Mouse (Mus musculus) hindbrain, embryonic 13.5 days (tissue): ENCODE results near the gene Txnip. TPM values are rescaled to one million over a fixed set of nuclear protein-coding genes. Genes with fewer than 3 reads are reported as not detected.

Source experiments
- ATAC-seq: fragments of 200-750 bp; cut with Nextera tagmentation; 2 replicates; pipeline ENCODE4 v1.8.0; 2017; ENCODE audit warnings: moderate TSS enrichment; ENCODE audit not compliant: low FRiP score
- H3K27ac ChIP-seq: fragments of 300-500 bp; sonication (generic); 2 replicates; pipeline ENCODE4 v1.5.1; 2015; ENCODE audit warnings: inconsistent platforms, mild to moderate bottlenecking, moderate library complexity
- H3K27me3 ChIP-seq: fragments of 300-500 bp; sonication (generic); 2 replicates; pipeline ENCODE4 v1.6.1; 2015; ENCODE audit warnings: mild to moderate bottlenecking, inconsistent platforms
- H3K36me3 ChIP-seq: fragments of 300-500 bp; sonication (generic); 2 replicates; pipeline ENCODE4 v1.6.1; 2015; ENCODE audit warnings: mild to moderate bottlenecking, inconsistent platforms
- H3K4me1 ChIP-seq: fragments of 300-500 bp; sonication (generic); replicated peaks from 2 replicates; pipeline ENCODE4 v1.6.1; 2015; ENCODE audit warnings: inconsistent platforms
- H3K4me2 ChIP-seq: fragments of 300-500 bp; sonication (generic); 2 replicates; pipeline ENCODE4 v1.6.1; 2015; ENCODE audit warnings: inconsistent platforms, mild to moderate bottlenecking, moderate library complexity
- H3K4me3 ChIP-seq: fragments of 300-500 bp; sonication (generic); 2 replicates; pipeline ENCODE4 v1.5.1; 2015; ENCODE audit warnings: mild to moderate bottlenecking, inconsistent platforms
- H3K9ac ChIP-seq: fragments of 300-500 bp; sonication (generic); 2 replicates; pipeline ENCODE4 v1.6.1; 2015; ENCODE audit warnings: mild to moderate bottlenecking, inconsistent platforms
- H3K9me3 ChIP-seq: fragments of 300-500 bp; sonication (generic); 2 replicates; pipeline ENCODE4 v1.6.1; 2016; ENCODE audit warnings: inconsistent platforms
- WGBS: fragments of 180-500 bp; shearing (Covaris S2); methylation state at CpG from one replicate; pipeline ENCODE4 v1.1.7; 2015; 5-methylcytosine and 5-hydroxymethylcytosine counted together
- polyA plus RNA-seq: library from polyadenylated mRNA; unstranded; fragments of >200 nt; fragmentation: Nextera tagmentation; extraction: Ambion mirVana; gene quantifications from 2 replicates; pipeline ENCODE4 v1.2.1, GENCODE M21; 2015

Gene Txnip
- polyA plus RNA-seq, 1 experiment from 2014 or later, result 67.6 TPM

GRCm38 (mm10) chr3:96563267-96563666, 5.5 kb downstream of the Txnip start:
- no peaks in the 10 kb centered on the region for H3K27me3 ChIP-seq
- H3K36me3 ChIP-seq, result peaks cover 21% of the 10 kb centered on the region
- H3K4me2 ChIP-seq, result no peak overlapping the region
- no peak for ATAC-seq
- no peak overlapping the region for H3K4me3 ChIP-seq
- H3K9ac ChIP-seq, result no peak overlapping the region
- WGBS, result 97% methylated on average over 8 of the region's 8 CpGs
- H3K9me3 ChIP-seq, result no peaks in the 10 kb centered on the region
- no peak overlapping the region for H3K27ac ChIP-seq
- peaks cover 40% of the 10 kb centered on the region for H3K4me1 ChIP-seq

DNA sequence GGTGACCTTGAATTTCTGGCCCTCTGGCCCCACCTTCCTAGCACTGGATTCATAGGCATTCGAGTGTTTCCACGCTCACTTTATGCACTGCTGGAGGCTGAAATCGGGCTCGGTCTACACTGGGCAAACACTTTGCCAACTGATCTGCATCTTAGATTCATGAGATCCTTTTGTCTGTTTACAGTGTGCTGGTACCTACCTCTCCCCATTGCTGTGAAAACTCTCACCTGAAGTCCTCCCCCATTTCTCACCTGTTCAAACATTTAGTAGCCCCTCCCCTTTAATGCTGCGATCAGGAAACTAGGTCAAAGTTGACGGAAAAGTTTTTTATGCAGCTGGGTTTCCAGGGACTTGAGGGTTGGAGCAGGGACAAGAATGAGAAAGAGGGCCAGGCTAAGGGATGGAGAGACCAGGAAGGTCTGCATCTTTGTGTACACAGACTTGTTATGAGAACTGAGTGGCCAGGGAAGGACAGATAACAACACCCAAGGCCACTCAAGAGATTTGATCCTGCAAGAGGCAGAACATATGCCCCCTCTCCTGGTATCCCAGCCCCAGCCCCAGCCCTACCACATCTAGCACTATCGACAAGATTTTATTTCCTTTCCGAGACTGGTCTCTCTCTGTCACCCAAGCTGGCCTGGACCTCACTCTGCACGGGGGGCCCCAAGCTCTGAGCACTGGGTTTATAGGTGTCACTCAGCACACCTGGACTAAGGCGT, 6.3 kb downstream of the Txnip start:
- no peak overlapping the region for H3K9ac ChIP-seq

DNA sequence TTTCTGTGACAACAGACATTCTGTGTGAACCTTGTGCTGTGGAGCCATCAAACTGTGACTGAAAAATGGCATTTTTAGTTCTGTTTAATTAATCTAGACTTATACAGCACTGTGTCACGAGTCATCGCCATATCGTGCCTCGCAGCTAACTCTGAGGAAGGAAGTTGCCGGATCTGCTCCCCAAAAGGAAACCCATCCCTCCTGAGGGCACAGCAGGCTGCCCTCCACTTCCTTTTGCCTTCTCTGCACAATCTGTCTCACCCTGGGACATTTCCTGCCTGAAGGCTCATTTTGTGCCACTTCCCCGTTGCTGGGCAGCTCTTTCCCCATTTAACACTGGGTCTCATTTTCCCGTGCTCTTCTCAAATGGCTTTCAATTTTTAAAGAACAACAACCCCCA, 6.9 kb downstream of the Txnip start:
- Histone ChIP-seq H3K27me3 (no peaks in the 10 kb centered on the region), H3K9ac (no peak overlapping the region), H3K27ac (no peak overlapping the region), H3K4me2 (no peak overlapping the region), H3K4me3 (no peak overlapping the region), H3K36me3 (peaks cover 19% of the 10 kb centered on the region), H3K4me1 (peaks cover 27% of the 10 kb centered on the region), H3K9me3 (no peaks in the 10 kb centered on the region)
- ATAC-seq, result no peak
- 67% methylated on average over 7 of the region's 7 CpGs for WGBS

More for the DNA sequence above, 6.3 kb downstream of the Txnip start:
- Histone ChIP-seq H3K27ac (no peak overlapping the region), H3K4me1 (peaks cover 33% of the 10 kb centered on the region), H3K27me3 (no peaks in the 10 kb centered on the region), H3K4me3 (no peak overlapping the region), H3K4me2 (no peak overlapping the region), H3K36me3 (peaks cover 21% of the 10 kb centered on the region), H3K9me3 (no peaks in the 10 kb centered on the region)
- WGBS, result 77% methylated on average over 10 of the region's 10 CpGs
- no peak for ATAC-seq

DNA sequence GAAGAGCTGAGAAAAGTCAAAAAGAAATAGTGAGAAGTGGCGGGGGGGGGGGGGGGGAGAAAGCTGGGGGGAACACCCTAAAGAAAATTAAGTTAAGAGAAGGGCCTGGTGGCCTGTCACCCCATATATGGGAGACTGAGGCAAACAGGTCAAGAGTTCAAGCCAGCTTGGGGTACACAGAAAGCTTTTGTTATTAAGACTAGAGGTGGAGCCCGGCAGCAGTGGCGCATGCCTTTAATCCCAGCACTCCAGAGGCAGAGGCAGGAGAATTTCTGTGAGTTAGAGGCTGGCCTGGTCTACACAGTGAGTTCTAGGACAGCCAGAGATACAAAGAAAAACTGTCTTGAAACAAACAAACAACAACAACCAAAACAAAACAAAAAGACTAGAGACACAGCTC, 7.3 kb downstream of the Txnip start:
- H3K27ac ChIP-seq, result no peak overlapping the region
- H3K36me3 ChIP-seq, result peaks cover 14% of the 10 kb centered on the region
- peaks cover 23% of the 10 kb centered on the region for H3K4me1 ChIP-seq
- no peak for ATAC-seq
- H3K9me3 ChIP-seq, result no peaks in the 10 kb centered on the region
- H3K4me2 ChIP-seq, result no peak overlapping the region
- H3K9ac ChIP-seq, result no peak overlapping the region
- WGBS, result 93% methylated on average over 2 of the region's 3 CpGs
- H3K27me3 ChIP-seq, result no peaks in the 10 kb centered on the region
- no peak overlapping the region for H3K4me3 ChIP-seq

DNA sequence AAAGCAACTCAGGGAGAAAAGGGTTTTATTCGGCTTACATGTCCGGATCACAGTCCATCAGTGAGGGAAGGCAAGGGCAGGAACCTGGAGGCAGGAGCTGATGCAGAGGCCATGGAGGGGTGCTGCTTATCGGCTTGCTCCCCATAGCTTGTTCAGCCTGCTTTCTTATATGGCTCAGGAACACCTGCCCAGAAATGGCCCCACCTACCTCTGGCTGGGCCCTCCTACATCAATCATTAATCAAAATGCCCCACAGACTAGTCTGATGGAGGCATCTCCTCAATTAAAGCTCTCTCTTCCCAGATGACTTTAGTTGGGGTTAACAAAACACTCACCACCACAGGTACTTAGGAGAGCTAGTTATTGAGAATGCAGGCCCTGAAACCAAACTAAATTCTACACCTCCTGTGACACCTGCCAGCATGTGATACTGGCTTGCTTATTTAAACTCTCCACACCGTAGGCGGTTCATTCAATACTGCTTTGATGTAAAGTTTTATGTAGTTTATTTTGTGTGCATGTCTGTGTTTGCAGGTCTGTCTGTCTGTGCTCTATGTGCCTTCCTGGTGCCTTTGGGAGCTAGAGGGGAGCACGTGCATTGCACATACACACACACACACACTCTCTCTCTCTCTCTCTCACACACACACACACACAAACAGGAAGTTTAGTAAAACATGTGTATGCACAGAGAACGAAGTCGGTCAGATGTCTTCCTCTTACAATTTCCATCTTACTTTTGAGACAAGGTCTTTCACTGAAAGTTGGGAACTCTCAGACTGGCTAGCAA, 9.1 kb downstream of the Txnip start:
- ATAC-seq, result no peak
- Histone ChIP-seq H3K9me3 (no peaks in the 10 kb centered on the region), H3K9ac (no peak overlapping the region), H3K4me3 (no peak overlapping the region), H3K4me2 (no peak overlapping the region), H3K27ac (no peak overlapping the region), H3K36me3 (no peaks in the 10 kb centered on the region), H3K27me3 (no peaks in the 10 kb centered on the region), H3K4me1 (peaks cover 6% of the 10 kb centered on the region)
- 86% methylated on average over 8 of the region's 8 CpGs for WGBS

GRCm38 (mm10) chr3:96568605-96569004, 10.8 kb downstream of the Txnip start:
- no peak overlapping the region for H3K27ac ChIP-seq
- H3K36me3 ChIP-seq, result no peaks in the 10 kb centered on the region
- H3K4me1 ChIP-seq, result no peaks in the 10 kb centered on the region
- no peak for ATAC-seq
- no peak overlapping the region for H3K4me2 ChIP-seq
- 71% methylated on average over 8 of the region's 8 CpGs for WGBS
- H3K4me3 ChIP-seq, result no peak overlapping the region
- no peaks in the 10 kb centered on the region for H3K9me3 ChIP-seq
- no peak overlapping the region for H3K9ac ChIP-seq
- no peaks in the 10 kb centered on the region for H3K27me3 ChIP-seq

DNA sequence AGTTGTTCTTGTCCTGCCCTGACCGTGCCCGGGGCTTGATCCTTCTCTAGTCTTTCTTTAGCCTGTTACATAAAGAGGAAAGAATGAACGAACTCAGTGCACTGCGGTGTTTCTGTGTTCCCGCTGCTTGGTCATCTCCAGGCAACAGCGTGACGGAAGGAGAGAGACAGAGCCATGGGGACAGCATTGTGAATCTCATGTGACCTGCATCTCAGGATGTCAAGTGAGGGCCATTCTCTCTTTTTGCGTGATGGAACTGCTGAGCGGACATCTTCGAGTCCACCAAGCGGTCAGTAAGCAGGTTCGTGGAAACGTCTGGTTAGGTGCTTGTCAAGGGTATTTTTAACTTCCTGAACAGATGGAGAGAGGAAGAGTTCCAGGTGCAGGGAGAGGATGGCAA, 11.7 kb downstream of the Txnip start:
- H3K4me1 ChIP-seq, result no peaks in the 10 kb centered on the region

DNA sequence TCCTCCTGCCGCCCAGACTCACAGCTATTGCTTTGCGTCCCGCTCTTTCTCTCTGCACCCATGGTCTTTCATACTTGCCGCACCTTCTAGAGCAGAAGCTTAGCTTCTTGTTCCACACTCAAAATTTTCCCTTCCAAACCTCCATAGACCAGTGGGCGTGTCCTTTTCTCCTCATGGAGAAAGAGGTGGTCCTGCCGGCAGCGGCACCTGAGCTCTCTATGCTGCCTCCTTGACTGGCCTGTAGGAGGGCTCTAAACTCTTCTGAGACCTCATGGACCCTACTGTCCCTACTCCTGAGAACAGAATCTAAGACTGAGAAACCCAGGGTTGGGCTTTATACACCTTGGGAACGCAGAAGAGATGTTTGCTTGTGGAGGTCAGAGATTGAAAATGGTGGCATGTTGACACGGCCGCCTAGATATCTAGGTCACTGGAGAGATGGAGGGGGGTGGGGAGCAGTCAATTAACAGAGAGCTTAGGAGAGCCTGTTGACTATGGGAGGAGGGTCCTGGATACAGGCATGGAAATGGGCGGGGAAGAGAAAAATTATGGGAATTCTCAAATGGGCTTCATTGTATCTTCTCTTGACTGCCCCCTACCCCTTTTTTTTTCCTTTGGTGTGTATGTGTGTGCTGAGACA, 12.3 kb downstream of the Txnip start:
- H3K9ac ChIP-seq, result no peak overlapping the region
- H3K9me3 ChIP-seq, result no peaks in the 10 kb centered on the region
- H3K36me3 ChIP-seq, result no peaks in the 10 kb centered on the region
- H3K27me3 ChIP-seq, result no peaks in the 10 kb centered on the region
- H3K4me1 ChIP-seq, result no peaks in the 10 kb centered on the region
- ATAC-seq, result no peak
- no peak overlapping the region for H3K4me2 ChIP-seq
- H3K27ac ChIP-seq, result no peak overlapping the region
- 87% methylated on average over 11 of the region's 11 CpGs for WGBS
- H3K4me3 ChIP-seq, result no peak overlapping the region

More for the DNA sequence above, 11.7 kb downstream of the Txnip start:
- no peaks in the 10 kb centered on the region for H3K36me3 ChIP-seq
- no peak overlapping the region for H3K9ac ChIP-seq
- no peak for ATAC-seq
- no peaks in the 10 kb centered on the region for H3K9me3 ChIP-seq
- 83% methylated on average over 13 of the region's 13 CpGs for WGBS
- H3K27me3 ChIP-seq, result no peaks in the 10 kb centered on the region
- H3K27ac ChIP-seq, result no peak overlapping the region
- H3K4me2 ChIP-seq, result no peak overlapping the region
- H3K4me3 ChIP-seq, result no peak overlapping the region

DNA sequence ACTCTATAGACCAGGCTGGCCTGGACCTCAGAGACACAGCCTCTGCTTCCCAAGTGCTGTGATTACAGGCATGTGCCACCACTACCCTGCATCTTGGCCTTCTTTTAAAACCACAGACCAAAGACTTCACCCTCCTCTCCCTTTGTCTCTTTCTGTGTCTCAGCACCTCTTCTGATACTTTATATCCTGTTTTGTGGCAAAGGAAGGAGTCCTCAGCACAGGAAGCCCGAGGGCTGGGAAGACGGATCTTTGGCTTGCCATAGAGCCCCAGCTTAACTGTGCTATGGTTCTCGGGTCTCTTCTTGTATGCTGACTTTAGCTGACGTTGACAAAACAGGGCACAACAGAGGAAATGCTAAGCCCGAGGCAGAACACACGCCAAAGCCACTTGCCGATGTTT, 12.9 kb downstream of the Txnip start:
- no peak overlapping the region for H3K27ac ChIP-seq
- H3K4me1 ChIP-seq, result no peaks in the 10 kb centered on the region
- no peak overlapping the region for H3K9ac ChIP-seq
- H3K4me3 ChIP-seq, result no peak overlapping the region
- no peaks in the 10 kb centered on the region for H3K27me3 ChIP-seq
- 81% methylated on average over 7 of the region's 7 CpGs for WGBS
- no peaks in the 10 kb centered on the region for H3K36me3 ChIP-seq
- no peak overlapping the region for H3K4me2 ChIP-seq
- ATAC-seq, result no peak
- H3K9me3 ChIP-seq, result no peaks in the 10 kb centered on the region

DNA sequence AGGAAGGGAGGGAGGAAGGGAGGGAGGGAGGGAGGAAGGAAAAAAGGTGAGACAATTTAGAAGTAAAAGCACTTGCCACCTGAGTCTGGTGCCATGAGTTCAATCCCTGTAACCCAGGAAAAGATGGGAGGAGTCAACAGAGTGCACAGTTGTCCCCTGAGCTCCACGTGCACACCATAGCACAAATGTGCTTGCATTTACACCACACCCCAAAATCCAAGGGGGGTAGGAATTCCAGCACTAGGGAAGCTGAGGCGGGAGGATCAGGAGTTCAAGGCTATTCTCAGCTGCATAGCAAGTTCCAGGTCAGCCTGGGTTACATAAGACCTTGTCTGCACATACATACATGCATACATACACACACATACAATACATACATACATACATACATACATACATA, 13.6 kb downstream of the Txnip start:
- no peak overlapping the region for H3K9ac ChIP-seq
- no peak overlapping the region for H3K27ac ChIP-seq
- WGBS, result 78% methylated on average over 2 of the region's 2 CpGs
- no peak overlapping the region for H3K4me2 ChIP-seq
- no peak for ATAC-seq
- peaks cover 6% of the 10 kb centered on the region for H3K4me1 ChIP-seq
- H3K9me3 ChIP-seq, result no peaks in the 10 kb centered on the region
- H3K27me3 ChIP-seq, result no peaks in the 10 kb centered on the region
- no peaks in the 10 kb centered on the region for H3K36me3 ChIP-seq
- H3K4me3 ChIP-seq, result no peak overlapping the region

DNA sequence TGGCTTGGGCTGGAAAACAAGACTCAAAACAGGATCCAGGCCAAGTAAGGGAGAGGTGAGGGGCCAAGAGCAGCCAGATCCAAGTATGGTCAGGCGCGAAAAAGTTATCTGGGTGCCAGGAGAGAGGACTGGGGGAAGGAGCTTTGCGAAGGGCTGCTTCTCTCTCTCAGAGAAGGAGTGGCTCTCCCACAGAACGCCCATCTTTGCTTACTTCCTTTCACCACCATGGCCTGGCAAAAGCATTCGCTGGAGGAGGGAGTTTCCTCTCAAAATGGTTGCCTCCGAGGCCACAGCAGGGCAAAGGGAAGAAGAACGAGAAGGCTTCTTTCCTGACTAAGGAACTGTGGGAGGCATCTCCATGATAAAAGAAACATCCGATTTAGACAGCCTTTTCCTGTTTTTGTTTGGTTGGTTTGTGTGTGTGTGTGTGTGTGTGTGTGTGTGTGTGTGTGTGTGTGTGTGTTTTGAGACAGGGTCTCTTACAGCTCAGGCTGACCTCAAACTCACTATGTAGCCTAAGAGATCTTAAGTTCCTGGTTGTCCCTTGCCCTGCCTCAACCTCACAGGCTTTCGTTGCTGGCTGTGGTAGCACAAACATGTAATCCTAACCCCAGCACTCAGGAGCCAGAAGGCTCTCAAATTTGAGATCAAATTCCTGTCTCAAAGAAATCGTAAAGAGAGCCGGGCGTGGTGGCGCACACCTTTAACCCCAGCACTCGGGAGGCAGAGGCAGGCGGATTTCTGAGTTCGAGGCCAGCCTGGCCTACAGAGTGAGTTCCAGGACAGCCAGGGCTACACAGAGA, 14.3 kb downstream of the Txnip start:
- peaks cover 14% of the 10 kb centered on the region for H3K4me1 ChIP-seq
- H3K36me3 ChIP-seq, result no peaks in the 10 kb centered on the region
- no peak for ATAC-seq
- no peaks in the 10 kb centered on the region for H3K9me3 ChIP-seq
- H3K27me3 ChIP-seq, result no peaks in the 10 kb centered on the region
- H3K9ac ChIP-seq, result no peak overlapping the region
- H3K27ac ChIP-seq, result no peak overlapping the region
- 83% methylated on average over 16 of the region's 16 CpGs for WGBS
- H3K4me3 ChIP-seq, result no peak overlapping the region
- no peak overlapping the region for H3K4me2 ChIP-seq
